Mouse (Mus musculus) embryonic facial prominence, embryonic 12.5 days (tissue): ENCODE data around the gene Gm10073. TPM values are rescaled to one million over a fixed set of nuclear protein-coding genes. Genes with fewer than 3 reads are reported as not detected.
A peak's percentile ranks its signal among the peaks of the same experiment; 100 is the strongest.

Source experiments
- ATAC-seq: fragments of 200-750 bp; cut with Nextera tagmentation; 2 replicates; pipeline ENCODE4 v1.8.0; 2017; ENCODE audit not compliant: insufficient number of reproducible peaks, insufficient read depth, low FRiP score, low TSS enrichment
- H3K27ac ChIP-seq: fragments of 300-500 bp; sonication (generic); 2 replicates; pipeline ENCODE4 v1.5.1; 2016; ENCODE audit warnings: mild to moderate bottlenecking
- H3K27me3 ChIP-seq: fragments of 300-500 bp; sonication (generic); 2 replicates; pipeline ENCODE4 v1.6.1; 2016; ENCODE audit warnings: mild to moderate bottlenecking, moderate library complexity
- H3K36me3 ChIP-seq: fragments of 300-500 bp; sonication (generic); 2 replicates; pipeline ENCODE4 v1.6.1; 2016; ENCODE audit warnings: mild to moderate bottlenecking
- H3K4me1 ChIP-seq: fragments of 300-500 bp; sonication (generic); 2 replicates; pipeline ENCODE4 v1.6.1; 2016
- H3K4me2 ChIP-seq: fragments of 300-500 bp; sonication (generic); replicated peaks from 2 replicates; pipeline ENCODE4 v1.6.1; 2016; ENCODE audit warnings: mild to moderate bottlenecking, moderate library complexity
- H3K4me3 ChIP-seq: fragments of 300-500 bp; sonication (generic); 2 replicates; pipeline ENCODE4 v1.5.1; 2016; ENCODE audit warnings: mild to moderate bottlenecking
- H3K9ac ChIP-seq: fragments of 300-500 bp; sonication (generic); 2 replicates; pipeline ENCODE4 v1.6.1; 2016; ENCODE audit warnings: mild to moderate bottlenecking, moderate library complexity
- H3K9me3 ChIP-seq: fragments of 300-500 bp; sonication (generic); 2 replicates; pipeline ENCODE4 v1.6.1; 2016; ENCODE audit warnings: mild to moderate bottlenecking, moderate library complexity
- WGBS: fragments of 180-500 bp; shearing (Covaris S2); methylation state at CpG from one replicate; pipeline ENCODE4 v1.1.7; 2016; 5-methylcytosine and 5-hydroxymethylcytosine counted together
- polyA plus RNA-seq: library from polyadenylated mRNA; unstranded; fragments of >200 nt; fragmentation: Nextera tagmentation; extraction: Ambion mirVana; gene quantifications from 2 replicates; pipeline ENCODE4 v1.2.1, GENCODE M21; 2016

The Gm10073 gene
- polyA plus RNA-seq, 1 experiment from 2014 or later, result 6.1 TPM

DNA sequence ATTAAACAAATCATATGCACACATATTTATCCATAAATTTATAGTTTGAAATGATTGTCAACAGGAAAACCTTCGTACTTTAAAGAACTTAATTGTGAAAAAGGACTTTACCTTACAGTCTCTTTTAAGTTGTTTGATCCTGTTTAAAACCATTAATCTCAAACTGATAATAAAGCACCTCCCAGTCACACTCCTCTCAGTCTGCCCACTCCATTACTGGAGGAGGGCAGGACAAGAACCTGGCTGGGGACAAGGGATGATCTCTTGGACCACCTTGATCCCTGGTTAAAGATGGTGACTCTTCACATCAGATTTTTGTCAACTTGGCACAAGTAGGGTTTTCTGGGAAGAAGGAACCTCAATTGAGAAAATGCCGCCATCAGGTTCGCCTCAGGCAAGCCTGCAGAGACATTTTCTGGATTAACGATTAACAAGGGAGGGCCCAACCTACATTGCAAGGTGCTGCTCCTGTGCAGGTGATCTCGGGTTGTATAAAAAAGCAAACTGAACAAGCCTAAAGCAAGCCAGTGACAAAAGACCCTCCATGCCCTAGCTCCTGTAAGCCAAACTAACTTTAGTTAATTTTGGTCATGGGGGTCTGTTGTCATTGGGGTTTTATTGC, 1.6 kb downstream of the Gm10073 start:
- Histone ChIP-seq H3K9me3 (no peaks in the 10 kb centered on the region), H3K36me3 (no peaks in the 10 kb centered on the region), H3K4me1 (no peaks in the 10 kb centered on the region), H3K4me2 (no peak overlapping the region), H3K27ac (no peak overlapping the region), H3K9ac (no peak overlapping the region), H3K4me3 (no peak overlapping the region), H3K27me3 (no peaks in the 10 kb centered on the region)
- no peak for ATAC-seq
- WGBS, result 81% methylated on average over 5 of the region's 5 CpGs

DNA sequence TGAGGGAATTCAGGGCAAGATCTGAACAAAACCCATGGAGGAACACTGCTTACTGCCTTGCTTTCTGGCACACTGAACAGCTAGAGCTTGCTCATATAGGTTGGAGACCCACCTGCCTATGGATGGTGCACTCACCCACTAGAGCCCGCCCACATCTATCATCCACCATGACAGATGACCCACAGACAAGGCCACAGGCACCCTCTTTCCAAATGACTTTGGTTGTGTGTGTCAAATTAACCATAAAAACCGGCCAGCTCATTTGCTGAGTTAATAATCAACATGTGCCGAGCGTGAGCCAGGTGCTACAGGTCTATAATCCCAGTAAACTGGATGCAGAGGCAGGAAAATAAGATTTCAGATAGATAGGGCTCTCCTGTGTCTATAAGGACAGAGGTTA, 2.9 kb downstream of the Gm10073 start:
- WGBS, result 77% methylated on average over 4 of the region's 4 CpGs
- Histone ChIP-seq H3K36me3 (no peaks in the 10 kb centered on the region), H3K4me1 (no peaks in the 10 kb centered on the region), H3K4me2 (no peak overlapping the region), H3K4me3 (no peak overlapping the region), H3K27me3 (no peaks in the 10 kb centered on the region), H3K27ac (no peak overlapping the region), H3K9ac (no peak overlapping the region), H3K9me3 (no peaks in the 10 kb centered on the region)
- no peak for ATAC-seq

DNA sequence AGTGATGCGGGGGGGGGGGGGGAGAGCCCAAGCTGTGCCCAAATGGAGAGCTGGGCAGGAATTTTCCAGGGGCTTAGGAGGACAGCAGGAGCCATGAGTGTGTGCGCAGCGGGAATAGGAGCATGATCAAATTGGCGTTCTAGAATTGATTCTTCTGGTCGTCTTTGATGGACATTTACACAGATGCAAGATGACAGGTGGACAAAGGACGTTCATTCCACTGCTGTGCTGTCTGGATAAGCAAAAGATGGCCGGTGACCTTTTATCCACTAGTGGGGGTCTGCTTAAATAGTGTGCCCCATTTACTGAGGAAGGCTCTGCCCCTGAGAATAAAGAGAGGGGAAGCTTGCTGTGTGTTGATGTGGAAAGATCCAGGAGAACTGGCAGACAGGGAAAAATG, 4.3 kb downstream of the Gm10073 start:
- ATAC-seq, result no peak
- H3K4me2 ChIP-seq, result no peak overlapping the region
- no peaks in the 10 kb centered on the region for H3K4me1 ChIP-seq
- WGBS, result 71% methylated on average over 6 of the region's 7 CpGs
- no peak overlapping the region for H3K27ac ChIP-seq
- no peak overlapping the region for H3K9ac ChIP-seq
- H3K9me3 ChIP-seq, result no peaks in the 10 kb centered on the region
- H3K27me3 ChIP-seq, result no peaks in the 10 kb centered on the region
- no peaks in the 10 kb centered on the region for H3K36me3 ChIP-seq
- H3K4me3 ChIP-seq, result no peak overlapping the region

DNA sequence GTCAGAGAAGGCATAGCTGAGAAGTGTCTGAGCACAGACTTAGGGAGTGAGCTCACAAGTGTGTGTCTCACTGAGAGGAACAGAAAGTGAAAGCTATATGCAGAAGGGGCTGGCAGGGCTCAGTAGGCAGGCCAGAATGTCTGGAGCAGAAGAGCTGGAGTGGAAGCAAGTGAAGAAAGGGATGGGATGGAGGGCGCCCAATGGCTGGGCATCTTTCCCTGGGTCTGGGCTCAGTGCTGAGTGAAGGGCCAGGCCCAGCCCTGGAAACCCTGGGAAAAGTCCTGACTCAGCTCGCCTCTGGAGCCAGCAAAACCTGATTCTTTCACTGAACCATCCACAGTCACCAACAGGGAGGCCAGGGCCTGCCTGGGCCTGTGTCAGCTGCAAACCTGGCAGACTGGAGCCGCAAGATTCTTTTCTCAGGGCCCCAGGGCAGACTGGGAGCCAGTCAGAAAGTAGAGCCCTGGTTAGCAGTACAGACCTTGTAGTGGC, 9.5 kb downstream of the Gm10073 start:
- 0 out of 2 replicates have a peak overlapping the region, but pooled peaks have one; percentile 36 for H3K27ac ChIP-seq

DNA sequence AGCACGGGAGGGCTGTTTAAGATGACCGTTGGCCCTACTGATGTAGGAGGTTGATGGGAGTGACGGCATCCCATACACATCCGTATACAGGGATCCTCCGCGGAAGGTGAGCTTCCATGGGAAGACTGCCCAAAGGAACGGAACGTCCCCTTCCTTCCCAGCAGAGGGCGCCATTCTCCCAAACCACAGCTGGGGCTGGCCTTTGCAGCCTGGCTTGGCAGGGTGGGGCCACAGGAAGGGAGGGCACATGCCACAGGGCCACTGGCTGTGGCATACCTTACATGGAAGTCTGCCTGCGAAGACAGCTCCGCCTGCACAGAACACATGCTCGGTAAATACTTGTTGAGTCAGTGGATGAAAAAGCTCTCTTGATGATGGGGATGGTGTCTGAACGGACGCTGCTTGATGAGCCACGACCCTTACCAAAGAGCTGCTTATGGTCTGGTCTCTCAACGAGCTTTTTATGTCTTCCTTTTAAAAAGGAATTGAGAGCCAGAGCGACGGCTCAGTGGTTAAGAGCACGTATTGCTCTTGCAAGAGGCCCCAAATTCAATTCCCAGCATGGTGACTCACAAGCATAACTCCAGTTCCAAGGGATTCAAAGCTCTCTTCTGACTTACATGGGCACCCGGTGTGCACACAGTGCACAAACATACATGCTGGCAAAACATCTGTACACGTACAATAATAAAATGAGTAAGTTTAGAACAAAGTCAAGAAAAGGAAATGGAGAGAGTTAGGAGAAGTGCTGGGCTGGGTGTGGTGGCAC, 12.0 kb downstream of the Gm10073 start:
- Histone ChIP-seq H3K27ac (no peak overlapping the region), H3K4me3 (no peak overlapping the region), H3K36me3 (0 out of 2 replicates have a peak, but pooled peaks cover 3% of the 10 kb centered on the region), H3K9me3 (0 out of 2 replicates have a peak, but pooled peaks cover 4% of the 10 kb centered on the region), H3K27me3 (no peaks in the 10 kb centered on the region), H3K4me1 (no peaks in the 10 kb centered on the region), H3K9ac (no peak overlapping the region), H3K4me2 (no peak overlapping the region)
- WGBS, result 31% methylated on average over 21 of the region's 21 CpGs
- no peak for ATAC-seq

More for the DNA sequence above, 9.5 kb downstream of the Gm10073 start:
- Histone ChIP-seq H3K9me3 (no peaks in the 10 kb centered on the region), H3K36me3 (no peaks in the 10 kb centered on the region), H3K4me1 (no peaks in the 10 kb centered on the region), H3K27me3 (no peaks in the 10 kb centered on the region), H3K9ac (no peak overlapping the region), H3K4me3 (no peak overlapping the region), H3K4me2 (no peak overlapping the region)
- 68% methylated on average over 3 of the region's 3 CpGs for WGBS
- peak; percentile 52; the same call in 1 of the 2 replicates for ATAC-seq

DNA sequence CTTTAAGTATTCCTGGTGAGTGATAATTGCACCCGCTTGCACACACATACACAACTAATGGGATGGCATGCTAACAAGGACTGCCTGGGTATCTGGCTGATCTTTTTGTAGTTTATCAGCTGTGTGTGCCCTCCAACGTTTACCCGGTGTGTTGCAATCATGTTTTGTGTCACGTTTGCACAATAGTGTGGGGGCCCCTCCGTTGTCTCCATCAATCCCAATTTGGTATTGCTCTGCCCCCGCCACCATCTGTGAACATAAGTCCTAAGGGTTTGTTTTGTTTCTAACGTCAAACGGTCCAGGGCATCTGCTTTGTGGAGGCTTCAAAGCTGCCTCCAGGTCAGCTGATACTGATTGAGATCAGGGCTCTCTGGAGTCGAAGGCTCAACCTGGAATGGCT, 13.4 kb downstream of the Gm10073 start:
- H3K9ac ChIP-seq, result no peak overlapping the region
- WGBS, result 59% methylated on average over 9 of the region's 9 CpGs

DNA sequence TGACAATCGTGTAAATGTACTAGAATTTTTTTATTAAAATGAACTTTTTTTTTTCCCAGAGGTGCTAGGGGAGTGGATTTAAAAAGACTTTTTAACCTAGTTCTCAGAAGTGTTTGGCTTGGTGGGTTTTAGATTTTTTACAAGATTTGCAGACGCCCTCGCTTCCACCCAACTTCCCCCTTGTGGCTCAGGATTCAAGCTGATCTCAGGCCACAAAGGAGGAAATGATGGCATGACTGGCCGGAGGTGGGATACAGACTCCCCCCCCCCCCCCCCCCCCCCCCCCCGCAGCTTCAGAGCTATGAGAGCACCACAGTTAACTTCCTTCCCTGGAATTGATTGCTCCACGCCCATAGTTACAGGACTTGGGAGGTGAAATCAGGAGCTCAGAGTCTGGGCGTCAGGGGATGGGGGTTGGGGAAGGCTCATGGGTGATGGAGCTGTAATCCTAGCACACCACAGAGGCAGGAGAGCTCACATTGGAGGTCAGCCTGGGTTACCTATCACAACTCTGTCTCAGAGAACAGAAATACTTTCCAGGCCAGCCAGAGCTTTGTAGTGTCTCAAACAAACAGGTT, 17.1 kb downstream of the Gm10073 start:
- Histone ChIP-seq H3K36me3 (peaks cover 21% of the 10 kb centered on the region; the same call in 1 of the 2 replicates), H3K9ac (no peak overlapping the region), H3K27ac (no peak overlapping the region), H3K4me3 (no peak overlapping the region), H3K27me3 (no peaks in the 10 kb centered on the region), H3K4me2 (no peak overlapping the region), H3K9me3 (0 out of 2 replicates have a peak, but pooled peaks cover 8% of the 10 kb centered on the region), H3K4me1 (no peaks in the 10 kb centered on the region)
- no peak for ATAC-seq
- 66% methylated on average over 6 of the region's 7 CpGs for WGBS

More for the DNA sequence above, 13.4 kb downstream of the Gm10073 start:
- H3K27ac ChIP-seq, result no peak overlapping the region
- no peak overlapping the region for H3K4me2 ChIP-seq
- no peak for ATAC-seq
- no peak overlapping the region for H3K4me3 ChIP-seq
- H3K27me3 ChIP-seq, result no peaks in the 10 kb centered on the region
- no peaks in the 10 kb centered on the region for H3K4me1 ChIP-seq
- 0 out of 2 replicates have a peak, but pooled peaks cover 4% of the 10 kb centered on the region for H3K9me3 ChIP-seq
- 0 out of 2 replicates have a peak, but pooled peaks cover 3% of the 10 kb centered on the region for H3K36me3 ChIP-seq

DNA sequence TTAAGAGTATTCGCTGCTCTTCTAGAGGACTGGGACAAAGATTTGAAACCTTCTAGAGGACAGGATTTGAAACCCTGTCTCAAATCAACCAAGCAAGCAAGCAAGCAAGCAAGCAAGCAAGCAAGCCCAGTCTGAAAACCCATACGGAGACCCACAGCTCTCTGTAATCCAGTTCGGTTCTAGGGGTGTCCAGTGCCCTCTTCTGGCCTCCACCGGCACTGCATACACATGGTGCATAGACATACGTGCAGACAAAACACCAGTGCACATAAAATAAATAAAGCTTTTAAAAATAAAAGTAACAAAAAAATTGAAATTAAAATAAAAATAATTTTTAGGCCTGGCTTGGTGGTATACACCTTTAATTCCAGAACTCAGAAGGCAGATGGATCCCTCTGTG, 19.2 kb downstream of the Gm10073 start:
- H3K27ac ChIP-seq, result no peak overlapping the region
- no peak overlapping the region for H3K4me3 ChIP-seq
- peaks cover 21% of the 10 kb centered on the region; the same call in 1 of the 2 replicates for H3K36me3 ChIP-seq

DNA sequence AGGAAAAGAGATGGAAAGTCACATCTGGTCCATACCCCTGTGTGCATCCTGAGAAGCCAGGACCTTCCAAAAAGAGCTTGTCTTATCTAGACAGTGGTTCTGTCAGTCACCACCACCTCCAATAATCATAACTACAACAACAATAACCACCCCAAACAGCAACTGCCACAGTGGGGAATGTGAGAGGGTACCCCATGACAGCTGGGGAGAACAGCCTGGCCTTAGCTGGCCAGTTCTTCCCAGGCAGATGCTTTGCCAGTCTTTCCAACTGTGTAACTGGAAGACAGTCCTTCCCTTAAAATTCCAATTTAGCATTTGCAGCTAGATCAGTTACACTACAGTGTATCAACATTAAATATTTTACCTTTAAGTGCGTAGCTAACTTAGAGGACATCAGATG, 22.4 kb downstream of the Gm10073 start:
- H3K36me3 ChIP-seq, result peaks cover 18% of the 10 kb centered on the region; the same call in 1 of the 2 replicates
- no peak overlapping the region for H3K4me2 ChIP-seq
- H3K4me1 ChIP-seq, result no peaks in the 10 kb centered on the region
- H3K9ac ChIP-seq, result no peak overlapping the region
- no peak overlapping the region for H3K27ac ChIP-seq
- no peak overlapping the region for H3K4me3 ChIP-seq
- WGBS, result 82% methylated on average over 1 of the region's 1 CpGs
- no peaks in the 10 kb centered on the region for H3K27me3 ChIP-seq
- no peak for ATAC-seq
- H3K9me3 ChIP-seq, result 0 out of 2 replicates have a peak, but pooled peaks cover 4% of the 10 kb centered on the region

More for the DNA sequence above, 19.2 kb downstream of the Gm10073 start:
- H3K9me3 ChIP-seq, result 0 out of 2 replicates have a peak, but pooled peaks cover 8% of the 10 kb centered on the region
- WGBS, result 95% methylated on average over 5 of the region's 5 CpGs
- no peak overlapping the region for H3K4me2 ChIP-seq
- H3K4me1 ChIP-seq, result no peaks in the 10 kb centered on the region
- no peak for ATAC-seq
- H3K9ac ChIP-seq, result no peak overlapping the region
- H3K27me3 ChIP-seq, result no peaks in the 10 kb centered on the region

DNA sequence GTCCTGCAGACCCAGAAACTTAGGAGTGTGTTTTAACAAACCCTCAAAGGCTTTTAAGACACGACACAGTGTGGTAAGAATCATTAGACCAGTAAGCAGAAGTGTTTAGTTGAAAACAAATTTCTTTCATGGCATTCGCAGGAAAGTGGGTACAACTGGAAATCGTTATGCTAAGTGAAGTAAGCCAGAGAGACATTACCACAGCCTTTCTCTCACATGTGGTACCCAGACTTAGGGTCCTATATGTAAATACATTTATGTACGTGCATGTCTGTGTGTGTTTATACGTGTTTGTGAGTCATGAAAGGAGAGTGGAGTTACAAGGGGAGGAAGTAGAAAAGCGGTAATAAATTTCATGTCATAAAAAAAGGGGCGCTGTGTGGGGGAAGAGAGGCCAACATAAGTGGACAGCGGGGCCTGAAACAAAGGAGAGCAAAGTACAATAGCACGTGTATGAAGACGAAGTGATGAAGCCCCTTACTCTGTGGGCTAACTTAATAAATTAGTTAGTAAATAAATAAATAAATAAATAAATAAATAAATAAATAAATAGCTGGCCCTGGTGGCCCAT, 24.8 kb downstream of the Gm10073 start:
- Histone ChIP-seq H3K4me2 (no peak overlapping the region), H3K27ac (no peak overlapping the region), H3K36me3 (peaks cover 25% of the 10 kb centered on the region; the same call in 1 of the 2 replicates), H3K27me3 (no peaks in the 10 kb centered on the region), H3K4me1 (no peaks in the 10 kb centered on the region), H3K4me3 (no peak overlapping the region), H3K9ac (no peak overlapping the region), H3K9me3 (no peaks in the 10 kb centered on the region)
- 59% methylated on average over 10 of the region's 10 CpGs for WGBS
- no peak for ATAC-seq

DNA sequence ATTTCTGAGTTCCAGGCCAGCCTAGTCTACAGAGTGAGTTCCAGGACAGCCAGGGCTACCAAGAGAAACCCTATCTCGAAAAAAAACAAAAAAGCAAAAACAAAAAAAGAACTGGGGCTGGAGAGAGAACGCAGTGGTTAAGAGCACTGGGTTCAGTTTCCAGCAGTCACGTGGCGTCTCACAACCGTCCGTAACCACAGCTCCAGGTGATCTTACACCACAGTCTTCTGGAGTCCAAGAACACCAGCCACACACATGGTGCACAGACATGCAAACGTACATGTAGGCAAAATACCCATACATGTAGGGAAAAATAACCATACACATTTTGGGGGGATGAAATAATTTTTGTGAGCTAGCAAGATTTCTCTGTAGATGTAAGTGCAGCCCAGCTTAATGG, 26.5 kb downstream of the Gm10073 start:
- Histone ChIP-seq H3K36me3 (peaks cover 13% of the 10 kb centered on the region; the same call in 1 of the 2 replicates), H3K9me3 (no peaks in the 10 kb centered on the region), H3K9ac (no peak overlapping the region), H3K27ac (no peak overlapping the region), H3K4me1 (no peaks in the 10 kb centered on the region), H3K4me2 (no peak overlapping the region), H3K27me3 (no peaks in the 10 kb centered on the region), H3K4me3 (no peak overlapping the region)
- ATAC-seq, result no peak
- 87% methylated on average over 7 of the region's 7 CpGs for WGBS
